Mouse (Mus musculus) E14TG2a.4 (cell line): Measurements from ENCODE around the gene Fhad1.

Source experiments
- CTCF ChIP-seq: conservative IDR thresholded peaks from 2 replicates; pipeline ENCODE4 v1.5.1; 2014; ENCODE audit warnings: low read length
- NANOG ChIP-seq: IDR thresholded peaks from 2 replicates; pipeline ENCODE4 v1.6.1; 2014; ENCODE audit warnings: borderline replicate concordance, low read length, mixed read lengths
- POU5F1 ChIP-seq: IDR thresholded peaks from 2 replicates; pipeline ENCODE4 v1.6.1; 2014; ENCODE audit warnings: low read length, borderline replicate concordance

DNA sequence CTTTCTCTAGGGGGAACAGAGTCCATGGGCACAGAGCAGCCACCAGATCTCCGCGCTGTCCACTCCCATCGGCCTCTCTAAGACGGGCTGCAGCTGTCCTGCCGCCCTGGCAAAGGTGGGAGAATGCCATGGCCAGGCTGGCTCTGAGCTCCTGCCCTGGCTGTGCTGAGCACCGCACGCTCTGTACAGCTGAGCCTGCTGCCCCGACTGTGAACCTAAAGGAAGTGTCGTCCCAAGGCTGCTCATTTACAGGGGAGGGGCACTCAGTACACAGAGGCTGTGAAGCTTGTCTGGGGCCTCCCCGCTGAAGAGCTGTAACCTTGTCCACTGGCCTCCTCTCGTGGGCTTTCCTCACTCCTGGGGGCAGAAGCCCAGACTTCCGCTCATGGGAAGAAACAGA lies 29.6 kb upstream of the Fhad1 start:
- no peak for TF ChIP-seq CTCF
- no peak for TF ChIP-seq POU5F1
- TF ChIP-seq NANOG = no peak
